Mouse (Mus musculus): ENCODE data around the gene Mapk7.

Mapk7 gene

DNA sequence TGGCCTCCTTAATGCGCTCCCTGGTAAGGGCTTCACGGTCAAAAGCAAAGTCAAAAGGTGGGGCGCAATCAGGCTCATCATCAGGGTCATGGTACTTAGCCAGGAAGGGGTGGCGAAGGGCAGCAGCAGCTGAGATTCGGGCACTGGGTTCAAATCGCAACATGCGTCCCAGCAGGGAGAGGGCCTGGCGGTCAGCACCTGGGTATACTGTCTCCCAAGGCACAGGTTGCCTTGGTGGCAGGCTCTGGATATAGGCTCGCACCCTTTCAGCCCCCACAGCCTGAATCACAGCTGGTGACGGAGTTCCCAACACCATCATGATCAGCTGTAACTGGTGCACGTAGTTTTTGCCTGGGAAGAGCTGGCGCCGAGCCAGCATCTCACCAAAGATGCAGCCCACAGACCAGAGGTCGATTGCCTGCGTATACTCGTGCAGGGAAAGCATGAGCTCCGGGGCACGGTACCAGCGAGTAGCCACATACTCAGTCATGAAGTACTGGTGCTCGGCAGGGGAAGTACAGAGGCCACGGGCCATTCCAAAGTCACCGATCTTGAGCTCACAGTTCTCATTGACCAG lies 3.2 kb downstream of the Mapk7 start:
- DNase-seq (ENCODE audit: low spot score) = no peak

DNA sequence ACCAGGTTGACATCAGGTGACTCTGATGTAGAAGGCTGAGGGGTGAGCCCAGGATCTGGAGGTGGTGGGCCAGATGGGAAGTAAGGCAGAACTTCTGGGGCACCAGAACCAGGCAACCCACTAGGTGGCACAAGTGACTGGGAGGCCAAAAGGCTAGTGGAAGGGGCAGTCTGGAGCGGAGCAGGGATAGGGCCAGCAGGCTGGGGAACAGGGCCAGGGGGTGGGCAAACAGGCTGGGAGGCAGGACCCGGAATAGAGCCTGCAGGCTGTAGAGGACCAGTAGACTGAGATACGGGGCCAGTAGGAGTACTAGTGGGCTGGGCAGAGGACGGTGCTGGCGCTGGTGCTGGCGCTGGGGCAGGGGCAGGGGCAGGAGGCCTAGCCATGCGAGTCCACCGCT lies 4.3 kb downstream of the Mapk7 start:
- no peak for DNase-seq (ENCODE audit: low spot score)

DNA sequence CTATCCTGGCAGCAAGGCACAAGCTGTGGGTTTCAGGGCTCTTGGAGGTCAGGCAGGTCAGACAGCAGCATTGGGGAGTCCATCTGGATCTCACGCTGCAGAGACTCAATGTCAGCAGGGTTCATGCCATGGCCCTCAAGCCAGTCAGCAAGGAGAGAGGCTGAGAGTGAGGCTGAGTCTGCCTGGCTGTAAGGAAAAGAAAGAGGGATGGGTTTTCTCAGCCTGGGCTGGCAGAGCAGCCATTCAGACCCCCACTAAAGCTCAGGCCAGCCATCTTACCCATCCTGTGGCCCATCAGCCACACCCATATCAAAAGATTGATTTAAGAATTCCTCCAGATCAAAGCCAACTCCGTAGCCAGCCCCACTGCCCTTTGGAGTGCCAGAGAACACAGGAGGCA lies 5.1 kb downstream of the Mapk7 start:
- DNase-seq (ENCODE audit: low spot score) = no peak

DNA sequence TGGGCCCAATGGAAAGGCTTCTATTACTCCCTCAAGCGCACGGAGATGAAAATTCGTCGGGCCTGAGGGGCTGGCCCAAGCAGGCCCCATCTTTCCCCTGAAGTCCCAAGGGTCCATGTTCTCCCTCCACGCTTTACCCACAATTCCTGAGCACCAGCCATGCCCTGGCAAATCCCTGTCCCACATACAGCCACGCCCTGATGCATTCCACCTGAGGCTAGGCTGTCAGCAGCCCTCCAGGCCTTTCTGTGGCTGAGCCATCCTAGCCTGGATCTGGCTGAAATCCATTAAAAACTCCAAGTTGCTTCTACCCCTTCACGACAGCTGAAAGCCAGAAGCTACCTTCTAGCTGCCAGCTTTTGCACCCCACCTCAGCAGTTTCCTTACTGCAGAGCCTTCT lies 6.3 kb downstream of the Mapk7 start:
- no peak for DNase-seq (ENCODE audit: low spot score)

DNA sequence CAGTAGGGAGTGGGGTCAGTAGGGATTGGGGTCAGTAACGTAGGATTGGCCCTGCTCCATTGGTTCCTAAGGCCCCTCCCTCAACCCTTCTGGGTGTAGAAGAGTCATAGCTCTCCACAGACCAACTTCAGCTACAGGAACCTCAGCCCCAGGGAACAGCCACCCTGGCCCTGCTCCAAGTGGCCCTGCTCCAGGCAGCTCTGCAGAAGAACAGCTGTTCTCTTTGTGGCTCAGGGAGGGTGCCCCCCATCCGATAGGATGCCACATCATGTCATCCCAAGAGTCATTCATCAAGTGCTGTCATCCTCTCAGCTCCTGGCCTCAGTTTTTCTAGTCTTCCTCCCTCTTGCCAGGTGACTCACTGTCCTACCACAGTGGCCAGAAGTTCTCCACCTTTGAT lies 6.8 kb downstream of the Mapk7 start:
- DNase-seq (ENCODE audit: low spot score) = no peak

GRCm38 (mm10) chr11:61486458-61487219 lies 7.6 kb downstream of the Mapk7 start:
- DNase-seq (ENCODE audit: low spot score) = no peak

DNA sequence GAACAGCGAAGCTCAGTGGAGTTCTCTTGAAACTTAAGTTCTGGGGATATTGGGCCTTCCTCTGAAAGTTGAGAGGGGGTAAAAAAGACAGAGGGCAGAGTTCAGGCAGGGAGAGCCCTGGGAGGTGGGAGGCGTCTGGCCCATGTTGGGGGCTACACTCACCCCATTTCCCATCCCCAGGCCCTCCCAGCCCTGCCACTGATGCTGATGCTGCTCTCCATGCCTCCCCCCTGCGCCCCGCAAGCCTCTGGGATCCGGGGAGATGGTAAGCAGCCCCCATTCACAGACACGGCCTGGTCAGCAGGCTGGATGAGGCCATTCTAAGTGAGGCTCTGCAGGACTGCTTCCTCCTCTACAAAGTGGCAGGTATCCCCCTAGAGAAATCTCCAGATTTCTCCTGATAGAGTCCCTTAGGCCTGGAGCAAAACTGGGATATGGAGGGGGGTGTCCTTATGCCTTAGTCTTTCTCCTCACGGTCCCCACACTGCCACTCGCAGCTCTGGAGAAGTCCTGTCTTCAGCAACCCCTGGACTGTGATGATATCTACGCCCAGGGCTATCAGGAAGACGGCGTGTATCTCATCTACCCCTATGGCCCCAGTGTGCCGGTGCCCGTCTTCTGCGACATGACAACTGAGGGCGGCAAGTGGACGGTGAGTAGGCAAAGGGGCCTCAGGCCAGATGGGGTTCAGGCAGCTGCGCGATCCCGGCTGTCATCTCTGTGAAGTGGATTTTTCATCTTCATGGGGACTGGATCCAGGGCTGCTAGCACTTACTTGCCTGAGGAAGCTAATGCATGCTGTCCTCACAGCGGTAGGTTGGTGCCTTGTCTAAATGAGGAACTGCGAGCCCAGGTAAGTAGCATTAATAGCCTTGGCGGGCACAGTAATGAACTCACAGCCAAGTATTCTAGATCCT lies 8.4 kb downstream of the Mapk7 start:
- DNase-seq (ENCODE audit: low spot score) = no peak

DNA sequence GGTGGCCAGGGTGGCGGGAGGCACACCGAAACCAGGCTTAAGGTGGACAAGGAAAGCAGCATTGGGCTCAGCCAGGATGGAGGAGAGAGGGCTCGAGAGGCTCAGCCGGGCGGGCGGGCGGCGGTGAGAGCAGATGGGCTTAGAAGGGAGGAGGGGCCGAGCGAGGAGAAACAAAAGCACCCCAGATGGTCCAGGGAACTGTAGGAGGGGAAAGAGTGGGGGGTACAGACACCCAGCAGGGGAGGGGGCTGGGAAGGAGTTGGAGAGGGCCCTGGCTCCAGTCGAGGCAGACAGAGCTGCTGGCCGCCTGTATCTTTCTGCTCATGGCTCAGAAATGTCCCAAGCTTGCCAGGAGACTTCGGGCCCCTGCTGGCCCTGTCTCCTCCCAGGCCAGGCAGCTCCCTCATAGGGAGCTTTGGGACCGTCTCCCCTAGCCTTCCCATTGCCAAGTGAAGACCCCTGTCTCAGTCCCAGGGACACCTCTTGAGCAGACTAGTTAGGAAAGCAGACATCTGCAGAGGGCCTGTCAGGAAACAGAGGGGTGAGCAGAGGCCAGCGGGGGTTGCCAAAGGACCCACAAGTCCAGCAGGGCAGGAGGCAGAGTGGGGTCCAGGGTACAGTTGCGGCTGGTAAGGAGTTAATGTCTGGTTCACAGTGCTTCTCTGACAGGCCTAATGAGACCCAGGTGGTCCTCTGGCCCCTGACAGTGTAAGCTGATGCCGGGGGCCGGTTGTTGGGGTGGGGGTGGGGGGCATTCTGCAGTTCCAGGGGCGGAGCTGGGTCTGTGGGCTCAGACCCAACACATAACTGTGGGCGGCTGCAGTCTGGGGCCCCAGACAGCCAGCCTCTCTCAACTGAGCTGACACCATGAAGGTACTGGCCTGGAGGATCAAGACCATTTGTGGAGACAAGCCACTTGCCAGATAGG lies 9.3 kb downstream of the Mapk7 start, which contains the start of gene Mfap4:
Gene Mfap4, plus strand, starts transcription at position 819 of the 928 bp plus-strand sequence.
- no peak for DNase-seq (ENCODE audit: low spot score)

DNA sequence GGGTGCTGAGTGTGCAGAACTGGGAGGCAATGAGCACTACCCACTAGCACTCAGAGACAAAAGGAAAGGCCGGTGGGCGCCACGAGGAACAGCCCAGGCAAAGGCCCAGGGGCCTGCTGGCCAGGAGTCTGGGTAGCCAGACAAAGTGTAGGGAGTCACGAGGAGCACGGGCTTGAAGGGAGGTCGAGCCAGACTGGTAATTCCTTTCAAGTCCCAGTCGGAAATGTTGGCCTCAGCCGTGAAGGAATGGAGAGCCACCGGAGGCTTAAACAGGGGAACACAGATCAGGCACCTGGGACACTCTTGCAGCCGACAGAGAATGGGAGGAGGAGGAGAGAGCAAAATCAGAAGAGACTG lies 10.0 kb downstream of the Mapk7 start:
- no peak for DNase-seq (ENCODE audit: low spot score)

DNA sequence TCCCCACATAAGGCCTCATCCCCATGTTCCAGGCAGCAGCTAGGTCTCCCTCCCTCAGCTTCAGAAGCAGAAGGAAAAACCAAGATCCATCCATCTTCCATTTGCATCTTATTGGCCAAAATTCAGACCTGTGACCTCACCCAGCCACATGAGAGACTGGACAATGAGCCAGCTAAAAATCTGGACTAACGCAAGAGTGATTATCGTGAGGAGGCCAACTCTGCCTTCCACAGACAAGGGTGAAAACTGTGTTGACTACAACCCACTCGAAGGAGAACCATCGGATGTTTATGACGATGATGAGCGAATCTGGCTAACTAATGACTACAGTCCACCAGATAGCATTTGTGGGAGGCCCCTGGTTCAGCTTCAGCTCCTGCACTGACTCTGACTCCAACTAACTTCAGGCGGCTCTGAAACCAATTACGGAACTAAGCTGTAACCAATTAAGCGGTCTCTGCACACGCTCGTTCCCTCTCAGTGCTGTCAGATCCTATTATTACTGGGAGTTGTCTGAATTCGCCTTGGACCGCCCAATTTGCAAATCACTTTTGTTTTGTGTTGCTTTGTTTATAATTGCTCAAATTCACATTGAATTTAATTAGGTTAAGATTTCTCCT lies 10.9 kb downstream of the Mapk7 start:
- no peak for DNase-seq (ENCODE audit: low spot score)

- no peak for DNase-seq (ENCODE audit: low spot score)
Measured at GRCm38 (mm10) chr11:61481239-61482090, 12.7 kb downstream of the Mapk7 start.

DNA sequence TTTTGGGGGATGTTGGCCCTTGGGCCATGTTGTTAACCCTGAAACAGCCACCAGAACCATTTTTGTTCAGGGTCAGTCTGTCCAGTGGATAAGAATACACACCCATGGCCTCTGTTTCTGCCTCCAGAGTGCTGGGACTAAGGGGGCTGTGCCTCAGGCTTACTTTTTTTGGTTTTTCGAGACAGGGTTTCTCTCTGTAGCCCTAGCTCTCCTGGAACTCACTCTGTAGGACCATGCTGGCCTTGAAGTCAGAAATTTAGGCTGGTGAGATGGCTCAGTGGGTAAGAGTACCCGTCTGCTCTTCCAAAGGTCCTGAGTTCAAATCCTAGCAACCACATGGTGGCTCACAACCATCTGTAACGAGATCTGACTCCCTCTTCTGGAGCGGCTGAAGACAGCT lies 15.4 kb downstream of the Mapk7 start:
- DNase-seq (ENCODE audit: low spot score) = no peak

DNA sequence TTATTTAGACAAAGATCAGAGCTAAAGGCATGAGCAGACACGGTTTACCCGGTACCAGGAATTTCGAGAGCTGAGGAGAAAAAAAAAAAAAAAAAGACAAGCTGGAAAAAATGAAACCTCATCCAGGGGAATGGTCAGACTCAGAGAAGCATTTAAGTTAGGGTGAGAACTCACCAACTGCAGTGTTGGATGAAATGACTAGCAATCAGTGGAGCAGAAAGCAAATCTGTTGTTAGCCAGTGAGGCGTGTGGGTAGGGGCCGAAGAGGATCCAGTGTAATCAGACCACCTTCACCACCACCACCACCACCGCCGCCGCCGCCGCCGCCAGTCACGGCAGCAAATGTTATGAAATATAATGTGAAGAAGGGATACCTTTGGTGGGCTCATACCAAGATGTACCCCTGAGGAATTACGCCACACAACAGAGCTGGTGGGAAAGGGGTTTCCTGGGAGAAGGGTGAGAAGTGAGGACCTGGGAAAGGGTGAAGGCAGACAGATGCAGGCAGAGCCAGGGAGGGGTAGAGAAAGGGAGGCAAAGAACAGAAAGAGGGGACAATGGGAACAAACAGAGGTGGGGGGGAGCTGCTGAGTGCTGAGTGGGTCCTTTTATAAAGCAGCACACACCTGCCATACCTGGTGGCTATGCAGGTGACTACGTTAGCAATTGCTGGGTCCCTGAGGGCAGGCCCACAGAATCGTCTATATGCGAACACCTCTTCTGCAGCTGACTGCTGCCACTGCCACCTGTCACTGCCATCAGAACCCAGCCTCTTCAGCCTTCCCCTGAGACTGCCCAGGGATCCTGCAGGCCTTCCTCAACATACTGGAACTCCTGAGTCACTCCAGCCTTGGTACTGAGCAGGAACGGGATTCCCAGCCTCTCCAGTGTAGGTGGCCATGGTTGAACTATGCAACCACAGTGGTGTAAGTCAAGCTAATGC lies 16.4 kb downstream of the Mapk7 start:
- DNase-seq (ENCODE audit: low spot score) = no peak

DNA sequence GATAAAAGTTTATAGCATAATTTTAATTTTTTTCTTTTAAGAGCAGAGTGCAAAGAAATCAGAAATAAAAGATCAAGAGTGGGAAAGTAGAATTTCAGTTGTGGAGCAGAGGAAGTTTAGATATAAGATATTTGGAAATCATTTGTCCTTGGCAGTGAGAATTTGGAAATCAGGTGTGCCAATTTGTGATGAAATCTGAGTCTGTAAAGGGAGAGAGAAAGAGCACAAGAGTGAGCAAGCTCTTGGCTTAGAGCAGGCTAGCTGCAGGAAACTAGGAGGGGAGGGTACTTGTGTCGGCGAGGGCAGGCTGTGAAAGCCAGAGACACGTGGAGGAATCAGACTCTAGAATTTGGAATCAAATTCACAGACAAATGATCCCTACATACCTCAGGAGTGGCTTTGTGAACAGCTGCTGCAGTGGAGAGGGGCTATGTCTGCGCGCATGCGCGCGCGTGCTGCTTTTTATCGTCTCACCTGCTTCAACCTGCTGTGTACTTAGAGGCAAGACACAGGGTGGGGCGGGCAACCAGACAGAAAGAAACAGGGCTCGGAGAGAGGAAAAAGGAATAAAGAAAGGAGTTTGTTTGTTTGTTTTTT lies 17.3 kb downstream of the Mapk7 start:
- no peak for DNase-seq (ENCODE audit: low spot score)

GRCm38 (mm10) chr11:61473630-61474029 lies 20.6 kb downstream of the Mapk7 start:
- DNase-seq (ENCODE audit: low spot score) = no peak

GRCm38 (mm10) chr11:61470880-61471279 lies 23.3 kb downstream of the Mapk7 start:
- DNase-seq (ENCODE audit: low spot score) = no peak

DNA sequence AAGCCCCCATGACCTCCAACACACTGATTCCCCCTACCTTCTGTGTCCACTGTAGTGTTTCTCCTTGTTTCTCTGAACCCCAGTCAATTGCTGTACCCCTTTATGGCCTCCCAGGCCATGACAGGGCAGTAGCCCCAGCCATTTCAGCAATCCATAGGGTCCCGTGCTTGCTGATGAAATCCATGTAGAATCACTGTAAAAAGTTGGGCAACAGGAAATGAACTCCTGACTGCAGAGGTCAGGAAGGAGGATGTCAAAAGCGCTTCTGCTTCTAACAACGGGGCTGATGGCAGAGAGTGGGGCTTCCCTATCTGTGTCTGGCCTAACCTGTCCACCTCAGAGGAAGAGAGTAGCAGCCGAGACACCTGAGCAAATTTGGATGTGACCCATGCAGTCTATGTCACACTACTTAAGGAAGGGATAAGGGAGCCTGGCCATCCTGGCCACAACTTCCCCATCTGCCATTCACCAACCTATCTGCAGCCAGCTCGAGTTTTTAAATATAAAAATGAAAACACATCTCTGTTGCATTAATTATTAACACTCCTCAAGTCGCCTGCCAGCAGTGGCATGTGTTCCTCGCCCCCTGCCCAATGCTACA lies 24.8 kb downstream of the Mapk7 start:
- DNase-seq (ENCODE audit: low spot score) = no peak

GRCm38 (mm10) chr11:61468534-61468933 lies 25.7 kb downstream of the Mapk7 start:
- no peak for DNase-seq (ENCODE audit: low spot score)
